Mouse (Mus musculus): ENCODE measurements around the gene P2ry2. TPM values are rescaled to one million over a fixed set of nuclear protein-coding genes. Genes with fewer than 3 reads are reported as not detected.
A peak's percentile ranks its signal among the peaks of the same experiment; 100 is the strongest.

The P2ry2 gene
- total RNA-seq, 2 experiments from 2014 or later = 29.5 to 41.7 TPM

DNA sequence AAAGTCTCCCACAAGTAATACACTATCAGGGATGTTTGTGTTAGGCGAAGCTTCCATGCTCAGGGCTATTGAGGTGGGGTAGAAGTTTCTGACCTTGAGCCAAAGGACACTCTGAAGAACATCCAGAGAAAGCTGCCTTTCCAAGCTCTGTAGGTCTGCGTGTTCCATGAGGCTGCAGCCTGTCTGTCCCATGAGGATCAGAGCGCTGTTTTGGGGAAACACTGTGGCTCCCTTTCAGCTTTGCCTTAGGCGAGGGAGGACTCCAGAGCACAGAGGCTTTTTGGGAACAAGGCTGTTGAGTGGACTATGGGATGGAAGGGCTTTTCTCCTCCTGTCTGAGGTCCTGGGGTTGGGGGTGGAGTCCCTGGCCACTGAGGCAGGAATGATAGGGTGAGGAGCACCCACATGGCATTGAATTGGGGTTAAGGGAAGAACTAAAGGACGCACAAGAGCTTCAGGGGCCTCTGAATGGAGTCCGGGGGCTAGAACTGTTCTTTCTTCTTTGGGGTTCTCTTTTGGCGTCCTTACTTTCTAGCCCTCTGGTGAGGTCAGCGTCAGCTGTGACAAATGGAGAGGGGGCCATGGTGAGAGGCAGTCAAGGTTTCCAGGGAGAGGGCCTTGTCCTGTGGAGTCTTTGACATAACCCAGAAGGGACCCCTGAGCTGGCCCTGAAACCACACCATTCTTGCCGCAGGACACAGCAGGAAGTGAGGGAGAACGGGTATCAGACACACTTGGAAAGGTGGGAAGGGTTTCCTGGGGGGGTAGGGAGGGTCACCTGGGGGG lies 43.6 kb downstream of the P2ry2 start:
- H3K4me3 ChIP-seq = no peak overlapping the region
- TF ChIP-seq CTCF (IDR thresholded peaks at IDR 0.05) = no peak
- DNase-seq = no peak
- H3K27ac ChIP-seq = no peak overlapping the region
- intact Hi-C loops (cut with DNase I) = no loop called here

GRCm38 (mm10) chr7:100968376-100968775 lies 44.3 kb downstream of the P2ry2 start:
- Histone ChIP-seq H3K4me3 (no peak overlapping the region), H3K27ac (no peak overlapping the region)
- no peak for DNase-seq
- intact Hi-C loops (cut with DNase I) = no loop called here
- no peak for TF ChIP-seq CTCF (IDR thresholded peaks at IDR 0.05)

DNA sequence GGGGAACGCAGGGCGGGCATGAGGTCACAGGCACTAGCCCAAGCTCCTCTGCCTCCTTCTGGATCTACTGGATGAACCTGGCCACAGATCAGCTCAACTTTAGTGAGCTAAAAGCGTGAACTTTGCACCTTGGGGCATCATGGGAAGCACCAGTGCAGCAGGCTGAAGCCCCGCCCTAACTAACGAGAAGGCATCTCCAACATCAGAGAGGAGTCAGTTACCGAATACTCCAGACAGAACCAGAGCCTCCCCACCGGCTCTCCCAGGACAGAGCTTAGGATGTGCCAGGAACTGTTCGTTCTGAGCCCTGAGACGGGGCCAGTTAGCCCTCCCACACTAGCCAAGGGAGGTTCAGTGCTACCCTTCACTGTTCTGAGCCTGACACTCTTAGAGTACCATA lies 44.8 kb downstream of the P2ry2 start:
- Histone ChIP-seq H3K4me3 (no peak overlapping the region), H3K27ac (no peak overlapping the region)
- TF ChIP-seq CTCF (IDR thresholded peaks at IDR 0.05) = no peak
- DNase-seq = peak; percentile 53
- intact Hi-C loops (cut with DNase I) = no loop called here

DNA sequence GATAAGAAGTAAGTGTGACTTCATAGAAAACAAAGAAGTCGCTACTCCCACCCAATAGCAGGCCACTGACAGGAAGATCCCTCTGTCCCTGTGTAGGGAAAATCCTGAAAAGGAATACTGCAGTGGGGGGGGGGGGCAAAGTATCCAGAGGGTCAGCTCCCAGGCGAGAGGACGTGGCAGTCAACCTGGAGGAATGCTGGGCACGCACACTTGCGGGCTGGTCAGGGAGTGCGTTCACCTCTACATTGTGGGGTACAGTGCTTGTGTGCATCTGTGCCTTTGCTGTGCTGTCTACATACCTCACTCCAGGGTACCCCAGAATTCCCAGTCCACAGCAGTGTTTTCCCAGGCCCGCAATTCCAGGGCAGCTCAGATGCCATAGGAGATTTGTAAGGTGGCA lies 46.7 kb downstream of the P2ry2 start:
- no peak for TF ChIP-seq CTCF (IDR thresholded peaks at IDR 0.05)
- no peak for DNase-seq
- Histone ChIP-seq H3K4me3 (no peak overlapping the region), H3K27ac (no peak overlapping the region)
- intact Hi-C loops (cut with DNase I) = no loop called here

DNA sequence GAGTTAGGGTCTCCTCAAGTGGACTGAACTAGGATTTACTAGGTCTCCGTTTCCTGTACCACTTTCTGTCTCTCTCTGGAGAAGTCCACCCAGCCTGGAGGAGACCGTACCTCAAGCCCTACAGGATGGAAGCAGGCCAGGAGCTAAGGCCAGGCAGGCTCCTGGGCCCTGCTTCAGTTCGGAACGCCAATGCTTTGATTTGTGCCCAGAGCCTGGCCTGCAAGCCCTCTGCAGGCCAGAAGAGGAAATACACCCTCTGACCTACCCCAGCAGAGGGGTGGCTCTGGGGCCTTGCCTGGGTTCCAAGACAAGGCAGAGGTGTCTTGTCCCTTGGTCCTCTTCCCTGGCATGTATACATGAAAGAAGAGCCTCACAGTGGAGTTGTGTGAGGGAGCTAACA lies 47.6 kb downstream of the P2ry2 start:
- intact Hi-C loops (cut with DNase I) = loop anchor here (1.0 kb wide), 2 partner anchors 22 to 58 kb away; no protein-coding TSS in a partner anchor
- peak; percentile 68 for DNase-seq

GRCm38 (mm10) chr7:100964242-100964641 lies 48.4 kb downstream of the P2ry2 start:
- H3K4me3 ChIP-seq = peak overlapping the region; percentile 43
- DNase-seq = peak; percentile 54
- no peak for TF ChIP-seq CTCF (IDR thresholded peaks at IDR 0.05)
- H3K27ac ChIP-seq = peak overlapping the region; percentile 66
- intact Hi-C loops (cut with DNase I) = no loop called here

More for the DNA sequence above, 47.6 kb downstream of the P2ry2 start:
- TF ChIP-seq CTCF (IDR thresholded peaks at IDR 0.05) = peak; percentile 90
- Histone ChIP-seq H3K4me3 (no peak overlapping the region), H3K27ac (no peak overlapping the region)

GRCm38 (mm10) chr7:100963381-100963780 lies 49.3 kb downstream of the P2ry2 start:
- TF ChIP-seq CTCF (IDR thresholded peaks at IDR 0.05) = no peak
- intact Hi-C loops (cut with DNase I) = no loop called here
- no peak for DNase-seq
- Histone ChIP-seq H3K27ac (peak overlapping the region; percentile 66), H3K4me3 (peak overlapping the region; percentile 43)

DNA sequence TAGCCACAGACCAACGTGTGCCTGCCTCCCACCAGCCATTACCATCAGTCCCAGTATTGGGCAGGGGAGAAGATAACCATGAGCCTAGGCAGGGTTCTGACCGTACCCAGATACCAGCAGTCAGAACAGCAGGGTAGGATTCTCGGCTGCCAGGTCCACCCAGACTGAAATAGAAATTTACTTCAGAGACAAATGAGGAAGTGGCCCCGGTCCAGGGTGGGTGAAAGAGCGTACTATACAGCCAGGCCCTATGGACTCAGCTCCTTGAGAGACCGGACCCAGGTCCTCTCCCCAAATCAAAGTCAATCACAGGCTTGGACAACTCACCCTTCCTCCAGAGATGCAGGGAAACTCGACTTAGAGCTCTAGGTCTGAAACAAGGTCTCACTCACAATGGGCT lies 51.5 kb downstream of the P2ry2 start:
- DNase-seq = peak; percentile 66
- intact Hi-C loops (cut with DNase I) = no loop called here
- TF ChIP-seq CTCF (IDR thresholded peaks at IDR 0.05) = no peak
- Histone ChIP-seq H3K27ac (peak overlapping the region; percentile 57), H3K4me3 (peak overlapping the region; percentile 28)

DNA sequence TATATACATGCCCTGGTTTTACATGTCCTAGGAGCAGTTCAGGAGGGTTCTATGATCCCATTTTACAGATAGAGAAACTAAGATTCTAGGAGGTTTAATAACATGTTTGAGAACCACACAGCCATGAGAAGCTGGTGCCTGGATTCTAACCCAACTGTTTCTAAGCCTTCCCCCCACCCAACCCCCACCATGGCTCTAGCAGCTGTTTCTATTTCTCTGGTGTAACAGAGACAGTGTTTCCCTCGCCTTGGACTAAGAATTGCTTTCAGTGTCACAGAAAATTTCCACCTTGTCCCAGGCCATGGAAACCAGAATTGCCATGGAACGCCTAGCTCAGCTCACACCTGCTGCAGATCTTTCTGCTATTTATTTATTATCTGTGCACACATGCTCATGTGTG lies 52.2 kb downstream of the P2ry2 start:
- no peak for TF ChIP-seq CTCF (IDR thresholded peaks at IDR 0.05)
- H3K27ac ChIP-seq = peak overlapping the region; percentile 57
- intact Hi-C loops (cut with DNase I) = no loop called here
- H3K4me3 ChIP-seq = no peak overlapping the region
- DNase-seq = no peak

- intact Hi-C loops (cut with DNase I) = no loop called here
- H3K27ac ChIP-seq = no peak overlapping the region
Measured at GRCm38 (mm10) chr7:100958426-100958825, 54.2 kb downstream of the P2ry2 start.

DNA sequence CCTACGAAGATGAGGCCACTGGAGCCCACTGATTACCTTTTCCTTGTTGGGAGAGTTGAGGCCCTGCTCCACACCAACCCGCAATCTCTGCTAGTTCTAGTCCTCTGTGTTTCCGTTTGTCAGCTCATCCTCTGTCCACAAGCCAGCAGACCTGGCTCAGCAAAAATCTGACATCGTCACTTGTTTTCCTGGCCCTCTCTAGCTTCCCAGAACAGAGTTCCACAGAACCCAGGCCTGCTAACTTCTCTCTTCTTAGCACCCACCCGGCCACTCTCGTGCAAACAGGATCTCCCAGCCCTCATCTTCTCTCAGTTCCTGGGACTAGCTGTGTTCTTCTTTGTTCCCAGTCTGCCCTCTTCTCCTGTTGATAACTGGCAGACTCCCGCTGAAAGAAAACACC lies 60.0 kb downstream of the P2ry2 start:
- Histone ChIP-seq H3K27ac (peak overlapping the region; percentile 63), H3K4me3 (no peak overlapping the region)
- TF ChIP-seq CTCF (IDR thresholded peaks at IDR 0.05) = no peak
- peak; percentile 31 for DNase-seq
- intact Hi-C loops (cut with DNase I) = no loop called here

More at GRCm38 (mm10) chr7:100958426-100958825, 54.2 kb downstream of the P2ry2 start:
- no peak overlapping the region for H3K4me3 ChIP-seq
- DNase-seq = no peak
- TF ChIP-seq CTCF (IDR thresholded peaks at IDR 0.05) = peak; percentile 34; the same call in 1 of the 2 replicates

GRCm38 (mm10) chr7:100951903-100952302 lies 60.8 kb downstream of the P2ry2 start:
- DNase-seq = peak; percentile 22
- peak overlapping the region; percentile 63; the same call in 1 of the 2 replicates for H3K27ac ChIP-seq
- no peak for TF ChIP-seq CTCF (IDR thresholded peaks at IDR 0.05)
- H3K4me3 ChIP-seq = no peak overlapping the region
- intact Hi-C loops (cut with DNase I) = no loop called here

GRCm38 (mm10) chr7:100950481-100951010 lies 62.1 kb downstream of the P2ry2 start:
- no peak overlapping the region for H3K4me3 ChIP-seq
- peak; percentile 44 for DNase-seq
- intact Hi-C loops (cut with DNase I) = no loop called here
- TF ChIP-seq CTCF (IDR thresholded peaks at IDR 0.05) = no peak
- no peak overlapping the region; the same call in none of the 2 replicates for H3K27ac ChIP-seq

Data from gastrocnemius, adult 2 months (tissue).